Mouse (Mus musculus) layer of hippocampus, adult 18-20 months (tissue): Measurements from ENCODE around the gene Tnni3. TPM values are rescaled to one million over a fixed set of nuclear protein-coding genes. Genes with fewer than 3 reads are reported as not detected.

ENCODE experiments used
- DNase-seq, 2 experiments: peaks; one replicate each; pipeline ENCODE4 v3.0.0; 2022; ENCODE audit warnings: low spot score in 2 of 2
- total RNA-seq, 2 experiments: library from RNA; stranded (reverse); gene quantifications; 2 replicates each; pipeline ENCODE4 v1.2.3; 2021

Gene Tnni3
- total RNA-seq, 2 experiments from 2014 or later = 0.54 to 1.3 TPM

DNA sequence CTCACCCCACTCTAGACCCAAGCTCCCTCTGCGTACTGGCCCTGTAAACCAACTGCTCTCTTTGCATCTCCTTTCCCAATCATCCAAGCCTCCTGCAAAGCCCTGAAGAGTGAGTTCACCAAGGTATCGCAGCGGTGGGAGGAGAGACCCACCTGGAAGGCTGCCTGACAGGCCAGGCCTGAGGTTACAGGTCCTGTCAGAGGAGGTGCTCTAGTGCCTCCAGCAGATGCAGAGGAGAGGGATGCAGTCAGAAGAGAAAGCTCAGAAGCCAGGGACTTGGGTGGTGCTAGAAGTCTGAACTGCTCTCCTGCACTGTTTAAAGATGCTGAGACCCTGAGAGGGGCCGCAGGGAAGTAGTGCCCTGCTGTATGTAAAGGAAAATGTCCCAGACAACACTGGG lies 25.0 kb downstream of the Tnni3 start:
- no peak for DNase-seq

DNA sequence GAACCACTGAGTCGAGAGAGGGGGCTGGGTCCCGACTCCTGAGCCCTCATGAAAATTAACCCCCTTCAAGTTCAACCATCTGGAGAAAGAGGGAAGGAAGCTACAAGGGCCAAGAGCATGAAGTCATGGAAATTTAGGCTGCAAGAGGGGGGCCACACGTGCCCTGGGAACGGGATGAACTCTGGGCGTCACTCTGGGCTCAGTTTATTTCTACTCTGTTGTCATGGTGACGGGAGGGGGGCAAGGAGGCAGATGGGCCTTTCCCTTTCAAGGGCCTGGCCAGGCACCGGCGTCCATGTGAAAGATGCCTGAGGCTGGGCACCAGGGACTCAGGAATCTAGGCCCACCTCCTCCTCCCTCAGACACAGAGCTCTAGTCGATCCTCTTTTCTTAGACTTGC lies 25.8 kb downstream of the Tnni3 start:
- DNase-seq = no peak

DNA sequence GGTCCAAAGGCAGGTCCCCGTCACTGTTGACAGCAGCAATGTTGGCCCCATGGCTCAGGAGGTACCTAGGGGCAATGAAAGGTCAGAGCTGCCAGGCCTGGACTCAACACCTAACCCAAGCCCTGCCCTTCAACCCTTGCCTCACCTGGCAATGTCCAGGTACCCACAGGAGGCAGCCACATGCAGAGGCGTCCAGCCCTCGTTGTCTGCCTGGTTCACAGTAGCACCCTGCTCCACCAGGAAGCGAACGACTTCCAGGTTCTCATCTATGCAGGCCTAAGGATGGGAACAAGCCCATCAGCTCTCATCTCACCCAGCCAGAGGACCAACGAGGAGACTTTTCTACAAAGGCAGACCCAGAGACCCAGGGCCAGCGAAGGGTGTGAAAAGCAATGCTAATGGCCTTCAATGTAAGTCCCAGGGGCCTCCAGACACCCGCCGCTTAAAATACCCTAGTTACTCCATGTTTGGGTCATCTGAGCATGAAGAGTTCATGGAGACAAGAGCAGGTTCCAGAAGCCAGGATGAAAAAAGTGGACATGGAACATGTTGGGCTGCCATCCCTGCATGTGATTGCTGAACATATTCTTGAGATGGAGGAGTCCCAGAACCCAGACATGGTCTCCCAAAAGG lies 26.6 kb downstream of the Tnni3 start:
- no peak for DNase-seq

DNA sequence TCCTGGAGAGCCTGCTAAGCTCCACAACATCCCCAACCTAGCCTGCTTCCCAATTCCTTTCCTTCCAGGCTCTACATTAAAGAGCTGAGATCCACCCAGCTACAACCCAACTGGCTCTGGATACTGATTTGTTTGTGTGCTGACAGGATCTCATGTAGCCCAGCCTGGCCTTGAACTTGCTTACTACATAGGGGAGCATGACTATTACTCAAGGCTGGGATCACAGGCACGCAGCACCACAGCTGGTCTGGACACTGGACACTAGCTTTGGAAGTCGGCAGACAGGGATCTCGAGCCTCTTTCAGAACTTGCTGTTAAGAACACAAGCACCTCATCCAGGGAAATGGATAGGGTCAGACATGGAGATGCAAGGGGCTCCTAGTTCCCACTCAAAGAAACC lies 27.6 kb downstream of the Tnni3 start:
- DNase-seq = no peak

DNA sequence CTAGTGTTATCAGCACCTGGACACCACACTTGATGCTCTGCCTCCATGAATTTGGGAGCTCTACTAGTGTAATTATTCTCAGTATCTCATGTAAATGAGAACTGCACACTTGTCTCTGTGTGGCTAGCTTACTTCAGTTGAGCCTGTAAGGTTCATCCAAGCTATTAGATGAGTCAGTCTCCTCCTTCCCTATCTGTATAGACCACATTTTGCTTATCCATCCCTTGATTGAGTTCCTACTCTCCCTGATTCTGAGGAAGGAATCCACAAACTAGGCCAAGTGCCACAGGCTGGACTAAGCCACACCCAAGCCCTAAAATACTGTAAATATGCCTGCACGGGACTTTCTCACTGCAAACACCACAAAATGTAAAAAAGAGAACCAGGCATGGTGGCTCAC lies 30.0 kb downstream of the Tnni3 start:
- DNase-seq = no peak

DNA sequence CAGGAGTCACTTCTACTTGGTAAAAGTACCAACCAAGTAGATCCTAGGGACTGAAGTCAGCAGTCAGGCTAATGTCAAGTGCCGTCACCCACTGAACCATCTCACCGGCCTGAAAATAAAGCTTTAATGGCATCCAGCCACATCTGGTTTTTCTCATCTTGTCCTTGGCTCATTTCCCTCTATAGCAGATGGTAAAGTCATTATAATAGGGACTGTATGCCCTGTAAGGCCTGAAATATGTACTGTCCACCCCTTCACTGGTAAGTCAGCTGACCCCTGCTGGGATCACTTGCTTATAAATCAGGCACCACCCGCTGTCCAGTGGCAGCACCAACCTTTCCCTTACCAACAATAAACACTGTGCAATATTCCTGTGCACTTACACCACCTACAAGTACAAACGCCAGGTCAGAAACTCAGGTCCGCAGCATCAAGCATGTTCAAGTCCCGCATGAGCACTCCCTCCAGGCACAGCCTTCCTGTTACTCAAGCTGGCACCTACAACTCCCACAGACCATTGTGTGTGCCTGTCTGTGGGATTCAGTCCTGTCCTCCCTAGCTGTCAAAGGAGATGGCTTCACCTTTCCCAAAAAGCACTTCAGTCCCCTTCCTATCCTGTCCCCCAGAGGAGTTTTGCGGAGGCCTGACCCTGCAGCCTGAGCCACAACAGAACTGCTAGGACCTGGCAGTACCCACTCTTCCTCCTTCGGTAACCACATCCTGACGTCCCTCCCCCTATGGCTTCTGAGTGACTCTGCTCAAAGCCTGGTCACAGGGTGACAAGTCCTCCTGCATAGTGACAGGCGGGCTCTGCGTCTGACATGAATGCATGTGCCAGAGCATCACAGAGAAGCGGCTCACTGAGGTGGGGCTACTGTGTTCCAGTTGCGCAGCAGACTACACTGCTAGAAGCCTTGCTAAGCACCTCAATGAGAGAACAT lies 31.5 kb downstream of the Tnni3 start:
- no peak for DNase-seq

DNA sequence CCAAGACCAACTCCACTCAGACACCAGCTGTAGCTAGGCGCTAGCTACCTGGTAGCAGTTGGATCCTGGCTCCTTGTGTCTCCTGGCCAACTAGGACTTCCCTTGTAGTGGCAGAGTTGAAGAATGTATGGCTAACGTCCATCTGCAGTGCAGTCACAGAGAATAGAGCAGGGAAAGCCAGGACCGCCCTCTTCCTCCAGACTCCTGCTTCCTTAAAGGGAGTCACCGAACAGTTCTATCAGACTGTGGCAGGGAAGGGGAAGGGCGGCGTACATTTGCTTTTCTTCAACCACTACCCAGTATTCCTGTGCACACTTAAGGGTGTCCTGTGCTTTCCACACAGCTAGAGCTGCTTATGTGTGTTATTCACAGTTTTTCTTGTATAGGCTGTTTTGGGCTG lies 32.7 kb downstream of the Tnni3 start:
- no peak for DNase-seq

DNA sequence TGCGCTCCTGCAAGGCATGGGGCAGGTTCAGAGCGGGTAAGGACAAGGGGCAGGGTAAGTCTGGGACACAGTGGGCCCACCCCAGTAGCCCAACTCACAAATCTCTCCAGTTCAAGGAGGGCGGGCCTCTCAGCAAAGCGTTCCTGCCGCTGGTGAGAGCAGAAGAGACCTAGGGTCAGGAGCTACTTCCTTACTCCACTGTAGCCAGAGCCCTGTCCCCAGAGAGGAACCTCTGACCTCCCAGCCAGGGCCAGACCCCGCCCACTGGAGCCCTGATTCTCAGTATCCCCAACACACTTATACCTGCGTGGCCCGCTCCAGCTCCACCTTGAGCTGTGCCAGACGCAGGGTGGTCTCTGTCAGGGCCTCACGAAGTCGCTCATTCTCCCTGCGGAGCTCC lies 41.7 kb downstream of the Tnni3 start:
- DNase-seq = no peak

DNA sequence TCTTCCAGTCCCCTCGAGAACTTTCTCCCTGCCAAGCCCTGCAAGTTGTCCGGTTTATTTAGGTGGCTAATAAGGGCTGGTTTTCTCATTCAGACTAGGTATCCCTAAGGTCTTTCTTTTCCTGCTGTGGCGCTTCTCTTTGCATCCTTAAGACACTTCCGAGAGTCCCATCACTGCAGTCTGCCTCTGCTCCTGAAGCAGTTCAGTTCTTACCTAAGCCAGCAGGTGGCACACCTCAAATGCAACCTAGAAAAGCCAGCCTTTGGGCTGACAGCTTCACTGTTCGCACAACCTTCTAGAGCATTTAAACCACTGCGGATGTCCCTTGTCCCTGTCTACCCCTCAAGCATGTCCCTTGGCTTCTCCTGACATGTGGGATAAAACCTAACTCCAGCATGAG lies 44.4 kb downstream of the Tnni3 start:
- no peak for DNase-seq

DNA sequence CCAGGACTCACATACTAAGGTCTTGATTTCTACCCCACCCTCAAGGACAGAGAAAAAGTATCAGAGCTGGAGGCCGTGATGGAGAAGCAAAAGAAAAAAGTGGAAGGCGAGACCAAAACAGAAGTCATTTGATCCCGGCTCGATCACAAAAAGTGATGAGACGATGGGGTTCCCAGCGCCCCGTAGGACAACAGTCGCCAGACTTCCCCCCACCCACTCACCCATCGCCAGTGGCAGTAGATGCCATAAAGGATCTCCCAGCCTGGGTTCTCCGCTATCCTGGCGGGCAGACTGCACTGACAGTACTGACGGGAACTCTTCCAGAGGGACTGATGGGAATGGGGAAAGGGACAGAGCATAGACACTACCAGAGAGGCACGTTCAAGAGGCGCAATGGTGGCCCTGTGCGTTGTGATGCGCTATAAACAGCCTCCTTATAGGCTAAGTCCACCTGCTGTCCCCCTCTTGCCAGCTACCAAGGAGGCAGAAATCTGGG lies 45.2 kb downstream of the Tnni3 start:
- no peak for DNase-seq

DNA sequence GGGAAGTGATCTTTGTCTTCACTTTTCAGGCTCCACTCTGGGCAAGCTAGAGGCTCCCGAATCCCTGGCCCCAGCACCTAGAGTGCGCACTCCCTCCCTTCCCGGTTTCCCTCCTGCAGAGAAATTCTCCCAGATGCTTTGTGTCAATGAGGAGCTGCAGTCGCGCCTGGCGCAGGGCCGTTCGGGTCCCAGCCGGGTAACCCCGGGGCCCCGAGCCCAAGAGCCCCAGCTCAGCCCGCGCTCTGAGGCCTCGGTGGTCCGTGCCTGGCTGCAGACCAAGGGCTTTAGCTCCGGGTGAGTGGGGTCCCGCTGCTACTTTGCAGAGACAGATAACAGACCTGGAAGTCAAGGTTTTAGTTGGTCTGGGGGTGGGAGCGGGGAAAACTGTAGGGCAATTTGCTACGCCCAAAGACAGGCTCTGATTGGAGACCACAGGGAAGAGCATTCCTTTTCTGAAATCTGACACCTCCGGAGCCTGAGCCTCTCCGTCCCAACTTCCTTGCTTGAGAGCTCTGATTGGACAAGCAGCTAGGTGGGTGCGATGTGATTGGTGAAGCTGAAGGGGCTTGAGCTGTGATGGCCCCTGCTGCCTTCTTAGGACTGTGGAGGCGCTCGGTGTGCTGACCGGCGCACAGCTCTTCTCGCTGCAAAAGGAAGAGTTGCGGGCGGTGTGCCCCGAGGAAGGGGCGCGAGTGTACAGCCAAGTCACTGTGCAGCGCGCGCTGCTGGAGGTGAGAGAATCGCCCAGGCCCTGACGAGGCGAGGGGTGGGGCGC lies 45.8 kb downstream of the Tnni3 start:
- peak; percentile 26 to 64 for DNase-seq

DNA sequence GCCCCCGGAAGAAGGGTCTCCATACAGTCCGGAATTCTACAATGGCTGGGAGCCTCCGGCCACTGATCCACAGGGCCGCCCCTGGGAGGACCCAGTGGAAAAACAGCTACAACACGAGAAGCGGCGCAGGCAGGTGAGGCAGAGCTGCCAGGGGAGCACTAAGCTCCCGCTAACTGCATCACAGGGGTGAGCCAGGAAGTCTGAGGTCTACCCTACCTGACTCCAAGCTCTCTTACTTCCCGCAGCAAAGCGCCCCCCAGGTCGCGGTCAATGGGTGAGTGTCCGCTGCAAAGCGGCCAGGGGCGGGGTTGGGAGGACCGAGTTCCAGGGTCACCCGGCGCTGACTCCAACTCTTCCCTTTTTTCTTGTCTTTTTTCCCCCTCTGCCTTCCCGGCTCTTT lies 50.1 kb downstream of the Tnni3 start:
- DNase-seq = no peak

DNA sequence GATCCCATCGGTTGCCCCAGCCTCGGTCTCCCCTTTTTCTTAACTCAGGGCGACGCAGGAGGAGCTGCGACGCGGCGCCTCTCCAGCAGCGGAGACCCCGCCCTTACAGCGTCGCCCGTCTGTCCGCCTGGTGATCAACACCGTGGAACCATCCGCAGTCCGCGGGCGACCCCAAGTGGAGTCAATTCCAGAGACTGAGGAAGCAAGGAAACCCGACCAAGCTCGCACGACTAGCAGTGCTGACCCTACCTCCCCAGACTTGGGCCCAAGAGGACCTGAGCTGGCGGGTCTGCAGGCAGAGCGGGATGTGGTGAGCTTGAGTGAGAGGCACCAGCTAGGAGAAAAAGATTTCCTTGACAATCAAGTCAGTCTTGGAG lies 52.9 kb downstream of the Tnni3 start:
- peak; percentile 80 to 89 for DNase-seq

DNA sequence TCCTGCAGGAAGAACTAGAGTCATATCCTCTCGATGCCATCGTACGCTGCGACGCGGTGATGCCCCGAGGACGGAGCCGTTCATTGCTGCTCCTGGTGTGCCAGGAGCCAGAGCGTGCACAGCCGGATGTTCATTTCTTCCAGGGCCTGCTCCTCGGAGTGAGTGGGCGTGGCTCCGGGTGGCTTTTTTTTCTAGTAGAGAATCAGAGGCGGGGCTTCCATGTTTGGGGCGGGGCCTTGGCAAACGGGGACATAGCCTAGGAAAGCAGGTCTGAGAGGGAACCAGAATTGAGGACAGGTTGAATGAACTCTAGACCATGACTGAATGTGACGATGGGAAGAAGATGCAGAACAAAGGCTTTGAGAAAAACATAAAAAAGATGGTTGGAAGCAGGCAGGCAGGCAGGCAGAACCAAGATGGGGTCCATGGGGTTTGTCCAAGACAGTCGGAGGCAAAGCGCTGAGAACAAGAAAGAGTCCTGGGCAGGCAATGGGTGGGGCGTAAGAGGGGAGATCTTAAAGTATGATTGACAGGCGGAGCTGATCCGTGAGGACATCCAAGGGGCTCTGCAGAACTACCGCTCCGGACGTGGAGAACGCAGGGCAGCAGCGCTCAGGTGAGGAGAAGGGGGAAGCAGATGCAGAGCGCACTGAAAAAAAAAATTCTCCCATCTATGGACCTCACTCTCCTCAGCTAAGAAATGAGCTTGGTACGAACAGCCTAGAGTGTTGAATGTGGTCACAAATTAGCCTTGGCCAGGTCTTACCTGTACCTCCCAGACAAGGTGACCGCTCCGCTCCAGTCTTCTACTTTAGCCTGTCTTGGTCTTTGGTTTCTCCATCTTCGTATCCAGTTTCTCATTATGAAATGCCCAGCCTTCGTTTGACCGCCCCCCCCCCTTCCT lies 53.5 kb downstream of the Tnni3 start:
- peak; percentile 35 to 65 for DNase-seq

Other genes starting within 250 kb of the Tnni3 start
- not detected for gene Ncr1, start 186.5 kb downstream of the Tnni3 start, total RNA-seq
- gene Gp6, start 126.5 kb downstream of the Tnni3 start, total RNA-seq = not detected
- 10 to 100 TPM; 30.1 to 31.2 TPM for gene Rdh13, start 78.6 kb downstream of the Tnni3 start, total RNA-seq
- gene Eps8l1, start 63.6 kb downstream of the Tnni3 start, total RNA-seq = 1 to 10 TPM; 7.0 to 9.8 TPM
- gene Ppp1r12c, start 22.5 kb downstream of the Tnni3 start, total RNA-seq = 100 to 1,000 TPM; 148 to 153 TPM
- gene Tnnt1, start 7.8 kb downstream of the Tnni3 start, total RNA-seq = 1 to 10 TPM; 1.7 to 3.0 TPM
- gene Dnaaf3, start 8.2 kb upstream of the Tnni3 start, total RNA-seq = under 1 TPM; 0.74 to 0.81 TPM
- gene Syt5, start 23.3 kb upstream of the Tnni3 start, total RNA-seq = 100 to 1,000 TPM; 211 to 233 TPM
- gene Ptprh, start 79.8 kb upstream of the Tnni3 start, total RNA-seq = under 1 TPM; 0.38 to 0.50 TPM
- gene Tmem86b, start 107.2 kb upstream of the Tnni3 start, total RNA-seq = 10 to 100 TPM; 15.1 to 15.9 TPM
- 100 to 1,000 TPM; 127 TPM for gene Ppp6r1, start 134.8 kb upstream of the Tnni3 start, total RNA-seq
- gene Hspbp1, start 160.8 kb upstream of the Tnni3 start, total RNA-seq = 10 to 100 TPM; 82.7 to 92.4 TPM
- gene Brsk1, start 166.4 kb upstream of the Tnni3 start, total RNA-seq = 100 to 1,000 TPM; 368 to 369 TPM
- gene Tmem150b, start 201.0 kb upstream of the Tnni3 start, total RNA-seq = under 1 TPM; 0.10 to 0.15 TPM
- 10 to 100 TPM; 28.3 to 30.3 TPM for gene Kmt5c, start 215.9 kb upstream of the Tnni3 start, total RNA-seq
- gene Cox6b2, start 228.9 kb upstream of the Tnni3 start, total RNA-seq = 1 to 10 TPM; 9.0 to 9.6 TPM
- gene Fam71e2, start 247.1 kb upstream of the Tnni3 start, total RNA-seq = not detected